Mouse (Mus musculus): ENCODE data around the gene Prm3. TPM values are rescaled to one million over a fixed set of nuclear protein-coding genes. Genes with fewer than 3 reads are reported as not detected.
"Not testable (repeated sequence)": the region's sequence is repeated elsewhere in the genome, so short reads cannot be mapped to it uniquely, and the experiment has no call there.

Gene Prm3
- polyA plus RNA-seq, 1 experiment from 2014 or later = not detected

- Histone ChIP-seq H3K36me3 (no peaks in the 10 kb centered on the region), H3K4me2 (no peak overlapping the region), H3K4me1 (0 out of 2 replicates have a peak, but pooled peaks cover 8% of the 10 kb centered on the region), H3K27me3 (replicated peaks) (no peaks in the 10 kb centered on the region), H3K4me3 (replicated peaks) (no peak overlapping the region), H3K9ac (no peak overlapping the region), H3K9me3 (no peaks in the 10 kb centered on the region), H3K27ac (no peak overlapping the region)
- 77% methylated on average over 1 of the region's 1 CpGs for WGBS
- no peak for ATAC-seq (ENCODE audit: insufficient read depth, low FRiP score, low read depth)
Measured at GRCm38 (mm10) chr16:10824536-10824935, 33.8 kb upstream of the Prm3 start.

DNA sequence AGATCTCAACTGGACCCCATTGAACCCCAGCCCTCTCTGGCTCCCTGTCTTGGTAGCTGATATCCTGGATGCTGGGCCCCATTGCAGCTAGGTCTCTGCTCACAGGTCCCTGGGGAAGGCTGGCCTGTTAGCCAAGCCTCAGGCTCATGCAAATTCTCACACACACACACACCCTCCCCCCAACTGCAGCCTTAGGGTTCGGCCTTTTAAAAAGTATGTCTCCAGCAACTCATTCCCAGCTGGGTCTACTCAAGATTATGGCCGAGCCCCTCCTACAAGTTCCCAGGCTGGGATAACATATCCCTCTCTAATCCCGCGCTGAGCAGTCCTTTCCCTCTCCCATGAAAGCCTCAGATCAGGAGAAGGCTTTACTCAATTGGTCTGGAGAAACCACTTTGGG, 30.7 kb upstream of the Prm3 start:
- ATAC-seq (ENCODE audit: insufficient read depth, low FRiP score, low read depth) = peak; percentile 41; the same call in 1 of the 2 replicates
- H3K27ac ChIP-seq = no peak overlapping the region; the same call in 1 of the 2 replicates

GRCm38 (mm10) chr16:10819966-10820365, 29.3 kb upstream of the Prm3 start:
- WGBS = 69% methylated on average over 3 of the region's 3 CpGs
- no peaks in the 10 kb centered on the region for H3K27me3 ChIP-seq (replicated peaks)
- H3K36me3 ChIP-seq = no peaks in the 10 kb centered on the region
- 0 out of 2 replicates have a peak, but pooled peaks cover 8% of the 10 kb centered on the region for H3K4me1 ChIP-seq
- no peak overlapping the region for H3K27ac ChIP-seq
- ATAC-seq (ENCODE audit: insufficient read depth, low FRiP score, low read depth) = no peak
- H3K9ac ChIP-seq = no peak overlapping the region
- H3K4me3 ChIP-seq (replicated peaks) = no peak overlapping the region
- no peak overlapping the region for H3K4me2 ChIP-seq
- no peaks in the 10 kb centered on the region for H3K9me3 ChIP-seq

More for the DNA sequence above, 30.7 kb upstream of the Prm3 start:
- 56% methylated on average over 4 of the region's 4 CpGs for WGBS
- Histone ChIP-seq H3K4me2 (no peak overlapping the region), H3K4me1 (0 out of 2 replicates have a peak, but pooled peaks cover 8% of the 10 kb centered on the region), H3K4me3 (replicated peaks) (no peak overlapping the region), H3K9me3 (no peaks in the 10 kb centered on the region), H3K36me3 (no peaks in the 10 kb centered on the region), H3K9ac (no peak overlapping the region), H3K27me3 (replicated peaks) (no peaks in the 10 kb centered on the region)

DNA sequence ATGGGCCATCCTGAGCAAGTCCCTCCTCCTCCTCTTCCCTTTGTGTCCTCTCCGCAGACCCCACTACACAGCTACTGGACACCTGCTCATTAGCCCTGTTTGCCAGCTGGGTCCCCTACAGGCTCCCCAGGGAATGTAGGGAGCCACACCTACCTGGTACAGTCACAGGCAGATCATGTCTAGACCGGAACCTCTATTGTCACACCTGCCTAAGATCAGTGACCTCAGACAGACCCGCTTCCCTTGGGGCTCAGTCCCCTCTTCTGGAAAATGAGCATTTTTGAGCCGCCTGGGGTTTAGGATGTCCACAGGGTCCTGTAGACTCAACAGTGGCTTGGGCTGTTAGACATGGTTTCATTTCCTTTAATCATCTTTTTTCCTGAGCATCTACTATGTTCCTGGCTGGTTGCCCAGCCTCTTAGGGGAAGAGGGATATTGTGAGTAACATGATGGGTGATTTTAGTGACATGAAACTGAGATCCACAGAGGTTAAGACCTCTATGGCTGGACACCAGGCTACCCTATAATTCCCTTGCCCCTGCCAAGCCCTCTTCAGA, 27.9 kb upstream of the Prm3 start:
- Histone ChIP-seq H3K4me3 (replicated peaks) (no peak overlapping the region), H3K27ac (no peak overlapping the region), H3K4me2 (no peak overlapping the region), H3K9me3 (no peaks in the 10 kb centered on the region), H3K36me3 (no peaks in the 10 kb centered on the region), H3K4me1 (0 out of 2 replicates have a peak, but pooled peaks cover 8% of the 10 kb centered on the region), H3K9ac (no peak overlapping the region), H3K27me3 (replicated peaks) (no peaks in the 10 kb centered on the region)
- 0 out of 2 replicates have a peak, but pooled peaks have one; percentile 19 for ATAC-seq (ENCODE audit: insufficient read depth, low FRiP score, low read depth)
- WGBS = 79% methylated on average over 4 of the region's 4 CpGs

DNA sequence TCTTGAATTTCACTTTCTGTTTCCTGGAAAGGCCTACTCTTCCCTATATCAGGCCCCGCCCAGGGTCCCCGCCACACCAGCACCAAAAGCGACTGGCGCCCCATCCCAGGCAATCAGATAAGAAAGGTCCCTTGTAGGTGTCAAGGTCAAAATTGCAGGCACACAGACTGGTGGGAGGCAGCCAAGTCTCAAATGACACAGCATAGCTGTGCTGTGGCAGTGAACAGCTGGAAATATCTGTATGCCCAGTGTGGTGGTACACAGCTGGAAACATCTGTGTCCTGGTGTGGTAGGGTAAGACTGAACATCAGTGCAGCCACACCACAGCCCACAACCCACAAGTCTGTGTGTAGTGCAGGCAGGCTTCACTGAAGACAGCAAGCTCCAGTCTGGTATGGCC, 24.1 kb upstream of the Prm3 start:
- no peak overlapping the region for H3K4me2 ChIP-seq
- H3K9me3 ChIP-seq = no peaks in the 10 kb centered on the region
- H3K36me3 ChIP-seq = no peaks in the 10 kb centered on the region
- no peaks in the 10 kb centered on the region for H3K4me1 ChIP-seq
- WGBS = 55% methylated on average over 4 of the region's 4 CpGs
- H3K4me3 ChIP-seq (replicated peaks) = no peak overlapping the region
- ATAC-seq (ENCODE audit: insufficient read depth, low FRiP score, low read depth) = no peak
- no peak overlapping the region for H3K27ac ChIP-seq
- H3K27me3 ChIP-seq (replicated peaks) = no peaks in the 10 kb centered on the region
- H3K9ac ChIP-seq = no peak overlapping the region

GRCm38 (mm10) chr16:10813726-10814125, 23.0 kb upstream of the Prm3 start:
- Histone ChIP-seq H3K9ac (no peak overlapping the region), H3K9me3 (no peaks in the 10 kb centered on the region), H3K4me1 (no peaks in the 10 kb centered on the region), H3K4me3 (replicated peaks) (no peak overlapping the region), H3K27me3 (replicated peaks) (no peaks in the 10 kb centered on the region), H3K36me3 (no peaks in the 10 kb centered on the region), H3K4me2 (no peak overlapping the region), H3K27ac (no peak overlapping the region)
- no peak for ATAC-seq (ENCODE audit: insufficient read depth, low FRiP score, low read depth)
- WGBS = 73% methylated on average over 4 of the region's 4 CpGs

- no peaks in the 10 kb centered on the region for H3K4me1 ChIP-seq
- WGBS = 83% methylated on average over 2 of the region's 2 CpGs
- no peak within 1 kb of the TSS for H3K4me3 ChIP-seq (replicated peaks)
- H3K27ac ChIP-seq = no peak within 1 kb of the TSS
- no peaks in the 10 kb centered on the region for H3K36me3 ChIP-seq
- no peaks in the 10 kb centered on the region for H3K9me3 ChIP-seq
- H3K9ac ChIP-seq = no peak within 1 kb of the TSS
- ATAC-seq (ENCODE audit: insufficient read depth, low FRiP score, low read depth) = no peak
- H3K4me2 ChIP-seq = no peak within 1 kb of the TSS
- no peaks in the 10 kb centered on the region for H3K27me3 ChIP-seq (replicated peaks)
Measured at GRCm38 (mm10) chr16:10812865-10813371, 22.2 kb upstream of the Prm3 start, which contains the start of gene Gm11172. Gene Gm11172, plus strand, starts transcription at chr16:10812915.

GRCm38 (mm10) chr16:10810376-10810775, 19.7 kb upstream of the Prm3 start:
- Histone ChIP-seq H3K4me3 (replicated peaks) (no peak overlapping the region), H3K27ac (no peak overlapping the region), H3K4me1 (no peaks in the 10 kb centered on the region), H3K27me3 (replicated peaks) (no peaks in the 10 kb centered on the region), H3K4me2 (no peak overlapping the region), H3K9me3 (no peaks in the 10 kb centered on the region), H3K36me3 (no peaks in the 10 kb centered on the region), H3K9ac (no peak overlapping the region)
- no peak for ATAC-seq (ENCODE audit: insufficient read depth, low FRiP score, low read depth)
- WGBS = 87% methylated on average over 1 of the region's 1 CpGs

GRCm38 (mm10) chr16:10805789-10806527, 15.2 kb upstream of the Prm3 start, which contains the start of gene Prm1:
Gene Prm1, minus strand, starts transcription at chr16:10805839.
- Histone ChIP-seq H3K27me3 (replicated peaks) (no peaks in the 10 kb centered on the region), H3K9ac (no peak within 1 kb of the TSS), H3K9me3 (no peaks in the 10 kb centered on the region), H3K36me3 (no peaks in the 10 kb centered on the region), H3K4me3 (replicated peaks) (no peak within 1 kb of the TSS), H3K4me1 (no peaks in the 10 kb centered on the region), H3K4me2 (no peak within 1 kb of the TSS), H3K27ac (no peak within 1 kb of the TSS)
- WGBS = 77% methylated on average over 10 of the region's 10 CpGs
- no peak for ATAC-seq (ENCODE audit: insufficient read depth, low FRiP score, low read depth)

DNA sequence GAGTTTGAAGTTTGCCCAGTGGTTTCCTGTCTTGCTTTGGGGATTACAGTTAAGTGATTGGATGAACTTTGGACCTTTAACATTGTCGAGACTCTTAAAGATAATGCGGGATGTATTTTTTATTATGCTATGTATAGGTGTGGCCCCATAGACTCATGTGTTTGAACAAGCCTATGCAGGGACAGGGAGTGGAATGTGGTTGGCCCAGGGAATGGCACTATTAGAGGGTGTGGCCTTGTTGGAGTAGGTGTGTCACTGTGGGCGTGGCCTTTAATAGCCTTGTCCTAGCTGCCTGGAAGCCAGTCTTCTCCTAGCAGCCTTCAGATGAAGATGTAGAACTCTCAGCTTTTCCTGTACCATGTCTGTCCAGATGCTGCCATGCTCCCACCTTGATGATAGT, 11.7 kb upstream of the Prm3 start:
- H3K36me3 ChIP-seq; H3K27me3 ChIP-seq (replicated peaks); H3K4me2 ChIP-seq; H3K9me3 ChIP-seq; H3K4me1 ChIP-seq; H3K4me3 ChIP-seq (replicated peaks); H3K9ac ChIP-seq; H3K27ac ChIP-seq: not testable (repeated sequence)
- WGBS = 62% methylated on average over 3 of the region's 3 CpGs
- peak; percentile 85 for ATAC-seq (ENCODE audit: insufficient read depth, low FRiP score, low read depth)

DNA sequence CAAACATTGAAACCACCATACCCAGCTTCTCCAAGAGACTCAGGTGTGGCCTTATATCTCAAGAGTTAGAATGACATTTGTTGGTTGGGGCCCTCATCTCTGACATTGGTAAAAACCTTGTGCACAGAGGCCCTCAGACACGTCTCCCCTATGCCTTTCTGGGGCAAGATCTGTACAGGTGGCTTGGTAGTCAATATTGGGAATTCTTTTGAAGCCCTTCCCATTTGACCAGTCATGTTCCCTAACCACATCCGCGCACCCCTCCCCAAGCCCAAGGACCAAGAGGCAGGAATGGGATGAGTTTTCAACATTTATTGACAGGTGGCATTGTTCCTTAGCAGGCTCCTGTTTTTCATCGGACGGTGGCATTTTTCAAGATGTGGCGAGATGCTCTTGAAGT, 5.3 kb upstream of the Prm3 start, which contains the start of gene Prm2:
Prm2 (minus strand) TSS at position 101 of the 400 bp plus-strand sequence.
- Histone ChIP-seq H3K4me3 (replicated peaks) (no peak within 1 kb of the TSS), H3K9me3 (no peaks in the 10 kb centered on the region), H3K9ac (no peak within 1 kb of the TSS), H3K4me1 (no peaks in the 10 kb centered on the region), H3K36me3 (no peaks in the 10 kb centered on the region), H3K27ac (no peak within 1 kb of the TSS), H3K27me3 (replicated peaks) (peaks cover 10% of the 10 kb centered on the region), H3K4me2 (no peak within 1 kb of the TSS)
- no peak for ATAC-seq (ENCODE audit: insufficient read depth, low FRiP score, low read depth)
- WGBS = 73% methylated on average over 6 of the region's 6 CpGs

DNA sequence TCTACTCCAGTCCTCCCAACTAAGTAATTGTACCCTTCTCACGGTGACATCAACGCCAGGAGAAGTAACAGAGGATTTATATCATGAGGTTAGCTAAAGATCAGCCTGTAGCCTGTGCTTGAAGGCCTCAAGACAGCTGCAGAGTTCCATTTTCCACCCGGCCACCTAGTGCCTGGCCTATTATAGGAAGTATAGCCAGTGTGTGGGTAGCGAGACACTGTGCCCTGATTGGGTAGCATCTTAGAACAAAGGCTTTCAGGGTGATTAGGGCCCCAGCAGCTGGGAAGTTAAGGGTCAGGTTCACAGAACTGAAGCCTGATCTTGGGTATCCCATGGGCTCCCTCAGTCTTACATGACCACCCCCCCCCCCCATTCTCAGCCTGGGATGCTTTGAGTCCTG, 1.8 kb downstream of the Prm3 start:
- H3K4me1 ChIP-seq = peaks cover 14% of the 10 kb centered on the region
- H3K27me3 ChIP-seq (replicated peaks) = no peaks in the 10 kb centered on the region
- no peak overlapping the region for H3K27ac ChIP-seq
- H3K4me2 ChIP-seq = no peak overlapping the region
- no peaks in the 10 kb centered on the region for H3K36me3 ChIP-seq
- 66% methylated on average over 4 of the region's 4 CpGs for WGBS
- no peak overlapping the region for H3K9ac ChIP-seq
- H3K9me3 ChIP-seq = no peaks in the 10 kb centered on the region
- ATAC-seq (ENCODE audit: insufficient read depth, low FRiP score, low read depth) = no peak
- no peak overlapping the region for H3K4me3 ChIP-seq (replicated peaks)

Measured in stomach, embryonic 15.5 days (tissue).